Comparison of ENCODE assay signal across 12 mouse cellular contexts in genomic region chr6:135200122-135200957, GRCm38 (mm10). TPM values are rescaled to one million over a fixed set of nuclear protein-coding genes. Genes with fewer than 3 reads are reported as not detected.
DNase-seq lines count a peak whose midpoint lies in the region; ATAC-seq and TF ChIP-seq lines count a peak whose summit lies in the region.
"Had no signal": no experiment of that assay in that cellular context is flagged by ENCODE, and none has a peak within 500 bp of the region (broad histone marks: within the 10 kb centered on the region; RNA-seq: fewer than 3 reads in every experiment).

No protein-coding gene starts in this region.

- TF ChIP-seq POLR2A in liver, adult 2 months (IDR thresholded peaks at IDR 0.05; ENCODE audit: extremely low read depth, insufficient read depth, low read length): no peak

- no peaks in the 10 kb centered on the region for H3K9me3 ChIP-seq in intestine, embryonic 14.5 days (ENCODE audit: control insufficient read depth, low read length)
- no peaks in the 10 kb centered on the region for H3K9me3 ChIP-seq in neural tube, embryonic 15.5 days (replicated peaks)

- H3K4me1 ChIP-seq in liver, adult 2 months (ENCODE audit: control insufficient read depth, insufficient read depth, low read length): peaks cover 15% of the 10 kb centered on the region
- 0 out of 2 replicates have a peak, but pooled peaks cover 10% of the 10 kb centered on the region for H3K4me1 ChIP-seq in intestine, embryonic 14.5 days (replicated peaks; ENCODE audit: control insufficient read depth, insufficient read depth, low read length)
- peaks cover 33% of the 10 kb centered on the region for H3K4me1 ChIP-seq in neural tube, embryonic 15.5 days

- peak overlapping the region; percentile 91 for H3K4me2 ChIP-seq in intestine, embryonic 14.5 days (ENCODE audit: low read length)
- peak overlapping the region; percentile 88; the same call in 1 of the 2 replicates for H3K4me2 ChIP-seq in neural tube, embryonic 15.5 days

- TF ChIP-seq CTCF in liver, adult 2 months (IDR thresholded peaks at IDR 0.05; ENCODE audit: low read depth, low read length): no peak

- no peak overlapping the region for H3K4me3 ChIP-seq in liver, adult 2 months (ENCODE audit: insufficient read depth, low read depth, low read length)
- H3K4me3 ChIP-seq in intestine, embryonic 14.5 days (ENCODE audit: low read depth, low read length): no peak overlapping the region
- H3K4me3 ChIP-seq in neural tube, embryonic 15.5 days (replicated peaks): no peak overlapping the region

- no peaks in the 10 kb centered on the region for H3K36me3 ChIP-seq in liver, adult 2 months (ENCODE audit: control insufficient read depth, insufficient read depth, low read length)
- H3K36me3 ChIP-seq in intestine, embryonic 14.5 days (ENCODE audit: control insufficient read depth, insufficient read depth, low read length): no peaks in the 10 kb centered on the region
- no peaks in the 10 kb centered on the region for H3K36me3 ChIP-seq in neural tube, embryonic 15.5 days

- WGBS in liver, adult 2 months: 43% methylated on average over 16 of the region's 16 CpGs
- 70% methylated on average over 16 of the region's 16 CpGs for WGBS in intestine, embryonic 14.5 days
- WGBS in neural tube, embryonic 15.5 days: 78% methylated on average over 16 of the region's 16 CpGs

- H3K79me2 ChIP-seq in liver, adult 2 months (ENCODE audit: control insufficient read depth, insufficient read depth, low read length): peaks cover 17% of the 10 kb centered on the region; the same call in 1 of the 2 replicates

- H3K27ac ChIP-seq in liver, adult 2 months (replicated peaks; ENCODE audit: insufficient read depth, low read depth, low read length): peak overlapping the region; percentile 62
- H3K27ac ChIP-seq in intestine, embryonic 14.5 days (ENCODE audit: low read depth): peak overlapping the region; percentile 51
- H3K27ac ChIP-seq in neural tube, embryonic 15.5 days (replicated peaks): no peak overlapping the region

- ATAC-seq in intestine, embryonic 14.5 days (replicated peaks; ENCODE audit: low FRiP score, low TSS enrichment, low read depth): peak; percentile 76
- no peak for ATAC-seq in neural tube, embryonic 15.5 days (ENCODE audit: low FRiP score)
- no peak for ATAC-seq in granulocyte monocyte progenitor cell, adult 5-6 weeks (replicated peaks; ENCODE audit: poor library complexity, severe bottlenecking)

- H3K9ac ChIP-seq in liver, adult 2 months (ENCODE audit: low read depth, low read length): no peak overlapping the region
- no peak overlapping the region for H3K9ac ChIP-seq in intestine, embryonic 14.5 days (ENCODE audit: low read length)
- peak overlapping the region; percentile 5; the same call in 1 of the 2 replicates for H3K9ac ChIP-seq in neural tube, embryonic 15.5 days (replicated peaks)

- DNase-seq in liver, adult 2 months (ENCODE audit: extremely low read depth, low read depth, low spot score): peak; percentile 89
- no peak for DNase-seq in liver
- DNase-seq in intestine, embryonic 14.5 days (ENCODE audit: low spot score): peak; percentile 63
- DNase-seq in kidney, postnatal 14 days: peak; percentile 40
- DNase-seq in urinary bladder, adult 2 months (ENCODE audit: low spot score): no peak
- DNase-seq in adrenal gland, postnatal 10 days: no peak
- DNase-seq: adrenal gland, postnatal 36 days; heart, adult 18-20 months; layer of hippocampus, adult 9-11 months; thymus, postnatal 36 days had no signal

- no peaks in the 10 kb centered on the region for H3K27me3 ChIP-seq in liver, adult 2 months (ENCODE audit: control insufficient read depth, insufficient read depth, low read length)
- no peaks in the 10 kb centered on the region for H3K27me3 ChIP-seq in intestine, embryonic 14.5 days (replicated peaks; ENCODE audit: control insufficient read depth, insufficient read depth, low read length)
- no peaks in the 10 kb centered on the region for H3K27me3 ChIP-seq in neural tube, embryonic 15.5 days (replicated peaks)

RNA-seq across cellular contexts. Expression of gene Hebp1, which starts 2.5 kb away (rescaled TPM):
- 282 and 334 TPM in 2 replicates for total RNA-seq in liver, adult 2 months (2014; rRNA removed)
- 290 and 317 TPM in 2 replicates for polyA plus RNA-seq in liver, adult 2 months (2012; rRNA removed)
- polyA plus RNA-seq in intestine, embryonic 14.5 days (2014; fragmentation: Nextera tagmentation; extraction: Ambion mirVana): 13.9 and 14.7 TPM in 2 replicates
- polyA plus RNA-seq in neural tube, embryonic 15.5 days (2015; fragmentation: Nextera tagmentation; extraction: Ambion mirVana): 6.2 and 10.8 TPM in 2 replicates
- 40.7 and 41.8 TPM in 2 replicates for polyA plus RNA-seq in urinary bladder, adult 2 months (2012; rRNA removed)
- total RNA-seq in adrenal gland, postnatal 10 days (2021): 10 to 100 TPM; 47.4 to 58.4 TPM
- total RNA-seq in granulocyte monocyte progenitor cell, adult 5-6 weeks (2014; fragmentation: Nextera tagmentation): 3.1 and 10.8 TPM in 2 replicates
- 6.7 and 29.6 TPM in 2 replicates for total RNA-seq in granulocyte monocyte progenitor cell, adult 5-6 weeks (2017)

RNA-seq across cellular contexts. Expression of gene Fam234b, which starts 2.6 kb away (rescaled TPM):
- total RNA-seq in liver, adult 2 months (2014; rRNA removed): 14.8 and 15.3 TPM in 2 replicates
- 14.8 and 15.1 TPM in 2 replicates for polyA plus RNA-seq in liver, adult 2 months (2012; rRNA removed)
- polyA plus RNA-seq in intestine, embryonic 14.5 days (2014; fragmentation: Nextera tagmentation; extraction: Ambion mirVana): 40.8 and 42.4 TPM in 2 replicates
- 99.6 and 105 TPM in 2 replicates for polyA plus RNA-seq in neural tube, embryonic 15.5 days (2015; fragmentation: Nextera tagmentation; extraction: Ambion mirVana)
- polyA plus RNA-seq in urinary bladder, adult 2 months (2012; rRNA removed): 5.6 and 5.9 TPM in 2 replicates
- total RNA-seq in adrenal gland, postnatal 10 days (2021): 10 to 100 TPM; 25.9 to 29.4 TPM
- 1.7 and 4.4 TPM in 2 replicates for total RNA-seq in granulocyte monocyte progenitor cell, adult 5-6 weeks (2014; fragmentation: Nextera tagmentation)
- total RNA-seq in granulocyte monocyte progenitor cell, adult 5-6 weeks (2017): 2.3 and 2.5 TPM in 2 replicates

RNA-seq across cellular contexts. Expression of gene Gsg1, which starts 53.8 kb away (rescaled TPM):
- 0.13 TPM in 1 of 2 replicates, not detected in the other for total RNA-seq in liver, adult 2 months (2014; rRNA removed)
- polyA plus RNA-seq in liver, adult 2 months (2012; rRNA removed): 0.16 and 0.29 TPM in 2 replicates
- polyA plus RNA-seq in intestine, embryonic 14.5 days (2014; fragmentation: Nextera tagmentation; extraction: Ambion mirVana): 0.70 and 1.6 TPM in 2 replicates
- polyA plus RNA-seq in neural tube, embryonic 15.5 days (2015; fragmentation: Nextera tagmentation; extraction: Ambion mirVana): 0.59 TPM in 1 of 2 replicates, not detected in the other
- 0.06 and 0.21 TPM in 2 replicates for polyA plus RNA-seq in urinary bladder, adult 2 months (2012; rRNA removed)
- not detected for total RNA-seq in adrenal gland, postnatal 10 days (2021)
- not detected in 2 replicates for total RNA-seq in granulocyte monocyte progenitor cell, adult 5-6 weeks (2014; fragmentation: Nextera tagmentation)
- total RNA-seq in granulocyte monocyte progenitor cell, adult 5-6 weeks (2017): not detected in 2 replicates
- total RNA-seq: adrenal gland, postnatal 36 days had no signal

Comparison
In these comparisons a context has a peak if more than half of its experiments do, and no peak if none do; other contexts are left out.
1. DNase-seq: peak in liver, adult 2 months (single experiment), intestine, embryonic 14.5 days (single experiment) and kidney, postnatal 14 days (single experiment); none in liver (single experiment), urinary bladder, adult 2 months (single experiment) and adrenal gland, postnatal 10 days (single experiment).